In genomic region chr17:71869372-71870231, GRCm38 (mm10) we compare ENCODE assay signal across 9 mouse cellular contexts.
A peak's percentile ranks its signal among the peaks of the same experiment; 100 is the strongest.
DNase-seq lines count a peak whose midpoint lies in the region; ATAC-seq lines count a peak whose summit lies in the region.
"Had no signal": no experiment of that assay in that cellular context is flagged by ENCODE, and none has a peak within 500 bp of the region (broad histone marks: within the 10 kb centered on the region; RNA-seq: fewer than 3 reads in every experiment).

No protein-coding gene starts in this region.

- intact Hi-C loops in left cerebral cortex, postnatal 4 days (cut with DNase I): loop anchor here (5.0 kb wide), 1 partner anchor 207 kb away; no protein-coding TSS in a partner anchor

- WGBS in forebrain, embryonic 10.5 days: 5% methylated on average over 60 of the region's 60 CpGs
- 4% methylated on average over 58 of the region's 60 CpGs for WGBS in midbrain, embryonic 16.5 days

- H3K4me1 ChIP-seq in forebrain, embryonic 10.5 days: peaks cover 13% of the 10 kb centered on the region
- H3K4me1 ChIP-seq in midbrain, embryonic 16.5 days (ENCODE audit: control insufficient read depth, insufficient read depth, low read length): peaks cover 12% of the 10 kb centered on the region; the same call in 1 of the 2 replicates

- H3K27ac ChIP-seq in forebrain, embryonic 10.5 days: peak overlapping the region; percentile 88
- H3K27ac ChIP-seq in midbrain, embryonic 16.5 days (ENCODE audit: low read length): no peak overlapping the region

- H3K9me3 ChIP-seq in forebrain, embryonic 10.5 days: no peaks in the 10 kb centered on the region
- no peaks in the 10 kb centered on the region for H3K9me3 ChIP-seq in midbrain, embryonic 16.5 days (replicated peaks; ENCODE audit: control insufficient read depth, low read length, poor library complexity, severe bottlenecking)

- peak overlapping the region; percentile 63 for H3K4me3 ChIP-seq in forebrain, embryonic 10.5 days
- H3K4me3 ChIP-seq in midbrain, embryonic 16.5 days (ENCODE audit: low read depth, low read length): peak overlapping the region; percentile 53

- ATAC-seq in hematopoietic stem cell, adult 5-6 weeks (replicated peaks in 1 of 2; ENCODE audit: insufficient read depth in 1 of 2, low FRiP score in 2 of 2, low TSS enrichment in 1 of 2, low read depth in 1 of 2, poor library complexity in 2 of 2, severe bottlenecking in 2 of 2): peak; percentile 46 to 56; a peak in 3 of 4 replicates
- peak; percentile 81 for ATAC-seq in midbrain, embryonic 16.5 days
- ATAC-seq: Patski had no signal

- H3K36me3 ChIP-seq in forebrain, embryonic 10.5 days (replicated peaks): no peaks in the 10 kb centered on the region
- no peaks in the 10 kb centered on the region for H3K36me3 ChIP-seq in midbrain, embryonic 16.5 days (ENCODE audit: control insufficient read depth, insufficient read depth, low read length)

- peaks cover 21% of the 10 kb centered on the region for H3K27me3 ChIP-seq in forebrain, embryonic 10.5 days (ENCODE audit: poor library complexity, severe bottlenecking)
- H3K27me3 ChIP-seq in midbrain, embryonic 16.5 days (ENCODE audit: control insufficient read depth, insufficient read depth, low read depth, low read length): no peaks in the 10 kb centered on the region; the same call in 1 of the 2 replicates
- H3K27me3 ChIP-seq: Patski had no signal

- DNase-seq in left cerebral cortex, adult 18-20 months (ENCODE audit: low spot score in 2 of 2): peak; percentile 13 to 34
- no peak for DNase-seq in left cerebral cortex, adult 11 months (ENCODE audit: low spot score)
- peak; percentile 57 for DNase-seq in forebrain, embryonic 10.5 days (ENCODE audit: extremely low spot score, low spot score)
- peak; percentile 33 for DNase-seq in left cerebral cortex, postnatal 4 days
- peak; percentile 50 for DNase-seq in testis, postnatal 10 days (ENCODE audit: low spot score)
- DNase-seq in thymus, postnatal 25 days: no peak

- peak overlapping the region; percentile 78 for H3K9ac ChIP-seq in midbrain, embryonic 16.5 days (ENCODE audit: low read depth, low read length)

- H3K4me2 ChIP-seq in midbrain, embryonic 16.5 days (ENCODE audit: low read length): peak overlapping the region; percentile 90

Comparison
In these comparisons a context has a peak if more than half of its experiments do, and no peak if none do; other contexts are left out.
1. DNase-seq: peak in left cerebral cortex, adult 18-20 months (2 of 2), forebrain, embryonic 10.5 days (single experiment), left cerebral cortex, postnatal 4 days (single experiment) and testis, postnatal 10 days (single experiment); none in left cerebral cortex, adult 11 months (single experiment) and thymus, postnatal 25 days (single experiment).